Mouse (Mus musculus): Measurements from ENCODE around the gene Cacna2d3. TPM values are rescaled to one million over a fixed set of nuclear protein-coding genes. Genes with fewer than 3 reads are reported as not detected.

Cacna2d3 gene
- polyA plus RNA-seq, 2 experiments: 0.03 TPM; not detected in 1

DNA sequence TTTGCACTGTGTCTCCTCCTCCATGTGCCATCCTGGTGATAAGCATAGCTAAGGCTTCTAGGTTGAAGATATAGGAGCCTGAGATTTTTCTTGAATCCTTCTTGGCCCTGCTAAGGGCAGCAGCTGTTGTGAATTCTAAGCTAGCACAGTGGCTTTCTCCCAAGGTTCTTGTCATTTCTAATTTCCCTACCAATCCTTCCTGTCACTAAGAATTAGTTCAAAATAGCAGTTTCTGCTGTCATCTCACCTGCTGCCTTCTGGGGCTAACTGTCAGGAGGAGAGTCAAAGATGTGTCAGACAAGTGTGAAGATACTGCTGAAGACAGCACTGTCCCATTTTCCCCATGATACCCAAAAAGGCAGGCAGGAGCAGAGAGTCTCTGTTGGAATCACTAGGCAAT is 525.5 kb downstream of the Cacna2d3 start:
- Histone ChIP-seq H3K36me3 (replicated peaks; ENCODE audit: control insufficient read depth, insufficient read depth, low read depth) (no peaks in the 10 kb centered on the region), H3K9me3 (ENCODE audit: control insufficient read depth, low read length) (no peaks in the 10 kb centered on the region), H3K4me2 (ENCODE audit: low read depth) (no peak overlapping the region), H3K4me1 (replicated peaks; ENCODE audit: control insufficient read depth in 2 of 2, insufficient read depth in 2 of 2, low read length in 1 of 2) (no peaks in the 10 kb centered on the region), H3K9ac (replicated peaks) (no peak overlapping the region), H3K27me3 (ENCODE audit: control insufficient read depth, insufficient read depth, low read length) (no peaks in the 10 kb centered on the region), H3K27ac (no peak overlapping the region), H3K4me3 (ENCODE audit: insufficient read depth in 1 of 2, low read depth in 2 of 2, low read length in 2 of 2) (no peak overlapping the region)
- ATAC-seq (ENCODE audit: insufficient read depth) (no peak), DNase-seq (ENCODE audit: low read depth in 3 of 3, low spot score in 3 of 3) (no peak)
- TF ChIP-seq CTCF (IDR thresholded peaks at IDR 0.05; ENCODE audit: low read depth) (no peak), EP300 (IDR thresholded peaks at IDR 0.05; ENCODE audit: low read depth) (no peak)

DNA sequence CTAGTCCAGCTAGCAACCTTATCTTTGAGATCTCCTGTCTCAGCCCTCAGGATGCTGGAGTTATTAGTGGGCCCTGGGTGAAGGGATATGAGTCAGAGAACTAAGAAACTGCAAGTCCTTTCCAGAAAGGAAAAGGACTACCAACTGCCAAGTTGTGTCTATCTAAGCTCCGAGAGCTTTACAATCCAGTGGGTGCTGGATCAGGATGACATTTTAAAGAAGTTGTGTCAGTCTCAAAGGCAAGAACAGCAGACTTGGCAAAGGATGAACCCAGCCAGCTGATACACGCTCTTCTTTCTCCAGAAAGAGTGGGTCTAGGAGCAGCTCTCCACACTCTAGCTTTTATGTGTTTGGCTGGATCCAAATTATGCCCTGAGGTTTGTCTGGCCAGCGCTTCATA is 530.2 kb downstream of the Cacna2d3 start:
- 59% methylated on average over 3 of the region's 3 CpGs for WGBS (ENCODE audit: insufficient replicate concordance)
- Histone ChIP-seq H3K4me1 (replicated peaks; ENCODE audit: control insufficient read depth in 2 of 2, insufficient read depth in 2 of 2, low read length in 1 of 2) (no peaks in the 10 kb centered on the region), H3K27me3 (ENCODE audit: control insufficient read depth, insufficient read depth, low read length) (no peaks in the 10 kb centered on the region), H3K27ac (no peak overlapping the region), H3K4me2 (ENCODE audit: low read depth) (no peak overlapping the region), H3K36me3 (replicated peaks; ENCODE audit: control insufficient read depth, insufficient read depth, low read depth) (no peaks in the 10 kb centered on the region), H3K4me3 (ENCODE audit: insufficient read depth in 1 of 2, low read depth in 2 of 2, low read length in 2 of 2) (no peak overlapping the region), H3K9ac (replicated peaks) (no peak overlapping the region), H3K9me3 (ENCODE audit: control insufficient read depth, low read length) (no peaks in the 10 kb centered on the region)
- ATAC-seq (ENCODE audit: insufficient read depth) (no peak), DNase-seq (ENCODE audit: low read depth in 3 of 3, low spot score in 3 of 3) (no peak)
- TF ChIP-seq CTCF (IDR thresholded peaks at IDR 0.05; ENCODE audit: low read depth) (no peak), EP300 (IDR thresholded peaks at IDR 0.05; ENCODE audit: low read depth) (no peak)

DNA sequence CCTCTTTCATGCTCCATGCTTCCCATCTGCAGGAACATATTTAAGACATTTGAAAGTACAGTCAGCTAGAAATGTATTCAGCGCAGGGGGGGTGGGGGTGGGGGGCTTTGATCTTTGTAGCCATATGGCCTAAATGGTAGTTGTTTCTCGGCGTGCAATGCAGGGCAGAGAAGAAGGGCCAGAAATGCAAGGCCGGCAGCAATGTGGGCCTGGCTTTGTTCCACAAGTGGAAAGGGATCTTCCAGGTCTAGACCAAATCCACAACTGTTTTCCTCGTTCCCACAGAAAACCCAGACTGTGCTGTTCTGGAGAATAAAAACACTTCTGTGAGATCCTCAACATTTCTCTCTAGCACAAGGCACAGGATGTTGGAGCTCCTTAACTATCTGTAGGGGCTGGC is 537.9 kb downstream of the Cacna2d3 start:
- H3K4me2 ChIP-seq (ENCODE audit: low read depth): no peak overlapping the region
- H3K4me3 ChIP-seq (ENCODE audit: insufficient read depth in 1 of 2, low read depth in 2 of 2, low read length in 2 of 2): no peak overlapping the region
- ATAC-seq (ENCODE audit: insufficient read depth) (no peak), DNase-seq (ENCODE audit: low read depth in 3 of 3, low spot score in 3 of 3) (no peak)
- H3K27ac ChIP-seq: no peak overlapping the region
- WGBS (ENCODE audit: insufficient replicate concordance): 61% methylated on average over 5 of the region's 5 CpGs
- no peaks in the 10 kb centered on the region for H3K9me3 ChIP-seq (ENCODE audit: control insufficient read depth, low read length)
- no peaks in the 10 kb centered on the region for H3K4me1 ChIP-seq (replicated peaks; ENCODE audit: control insufficient read depth in 2 of 2, insufficient read depth in 2 of 2, low read length in 1 of 2)
- TF ChIP-seq CTCF (IDR thresholded peaks at IDR 0.05; ENCODE audit: low read depth): no peak
- TF ChIP-seq EP300 (IDR thresholded peaks at IDR 0.05; ENCODE audit: low read depth): no peak
- no peaks in the 10 kb centered on the region for H3K27me3 ChIP-seq (ENCODE audit: control insufficient read depth, insufficient read depth, low read length)
- H3K9ac ChIP-seq (replicated peaks): no peak overlapping the region
- no peaks in the 10 kb centered on the region for H3K36me3 ChIP-seq (replicated peaks; ENCODE audit: control insufficient read depth, insufficient read depth, low read depth)

- no peak for TF ChIP-seq EP300 (IDR thresholded peaks at IDR 0.05; ENCODE audit: low read depth)
- TF ChIP-seq CTCF (IDR thresholded peaks at IDR 0.05; ENCODE audit: low read depth): no peak
- Histone ChIP-seq H3K27ac (no peak overlapping the region), H3K9me3 (ENCODE audit: control insufficient read depth, low read length) (no peaks in the 10 kb centered on the region), H3K4me1 (replicated peaks; ENCODE audit: control insufficient read depth in 2 of 2, insufficient read depth in 2 of 2, low read length in 1 of 2) (no peaks in the 10 kb centered on the region), H3K4me2 (ENCODE audit: low read depth) (no peak overlapping the region), H3K9ac (replicated peaks) (no peak overlapping the region), H3K4me3 (ENCODE audit: insufficient read depth in 1 of 2, low read depth in 2 of 2, low read length in 2 of 2) (no peak overlapping the region), H3K27me3 (ENCODE audit: control insufficient read depth, insufficient read depth, low read length) (no peaks in the 10 kb centered on the region), H3K36me3 (replicated peaks; ENCODE audit: control insufficient read depth, insufficient read depth, low read depth) (no peaks in the 10 kb centered on the region)
- WGBS (ENCODE audit: insufficient replicate concordance): 68% methylated on average over 11 of the region's 11 CpGs
- ATAC-seq (ENCODE audit: insufficient read depth) (no peak), DNase-seq (ENCODE audit: low read depth in 3 of 3, low spot score in 3 of 3) (no peak)
Observed at GRCm38 (mm10) chr14:29179397-29179888, 542.2 kb downstream of the Cacna2d3 start.

DNA sequence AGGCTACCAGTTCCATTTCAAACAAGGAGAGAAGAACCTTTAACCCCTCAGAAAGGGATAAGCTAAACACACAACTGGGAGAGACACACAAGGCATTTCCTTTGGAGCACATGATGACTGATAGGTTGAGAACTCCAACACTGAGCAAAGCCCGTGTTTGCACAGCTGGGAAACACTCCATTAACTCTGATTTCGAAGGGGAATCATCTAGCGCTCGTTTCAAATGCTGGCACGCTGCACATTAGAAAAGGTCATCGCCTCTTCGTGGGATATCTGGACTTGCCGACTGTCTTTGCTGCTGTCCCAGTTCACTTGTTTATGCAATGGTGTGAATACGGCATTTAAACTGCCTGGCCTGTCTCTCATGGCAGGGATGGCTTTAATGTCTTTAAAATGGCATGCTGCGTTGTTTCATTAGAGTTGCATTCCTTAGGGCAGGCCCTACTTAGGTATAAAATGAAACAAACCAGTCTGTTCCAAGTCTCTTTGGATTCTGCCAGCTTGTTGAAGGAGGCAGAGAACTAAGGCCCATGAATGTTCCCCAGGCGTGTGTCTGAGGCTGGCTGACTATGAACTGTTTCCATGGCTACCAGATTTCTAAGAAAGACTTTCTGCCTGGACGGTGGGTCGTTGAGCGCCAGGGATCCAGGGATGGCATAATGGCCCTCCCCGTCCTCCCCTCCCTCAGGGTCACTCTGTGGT is 542.8 kb downstream of the Cacna2d3 start:
- Histone ChIP-seq H3K9ac (replicated peaks) (no peak overlapping the region), H3K27me3 (ENCODE audit: control insufficient read depth, insufficient read depth, low read length) (no peaks in the 10 kb centered on the region), H3K4me1 (replicated peaks; ENCODE audit: control insufficient read depth in 2 of 2, insufficient read depth in 2 of 2, low read length in 1 of 2) (no peaks in the 10 kb centered on the region), H3K36me3 (replicated peaks; ENCODE audit: control insufficient read depth, insufficient read depth, low read depth) (no peaks in the 10 kb centered on the region), H3K9me3 (ENCODE audit: control insufficient read depth, low read length) (no peaks in the 10 kb centered on the region), H3K4me3 (ENCODE audit: insufficient read depth in 1 of 2, low read depth in 2 of 2, low read length in 2 of 2) (no peak overlapping the region), H3K4me2 (ENCODE audit: low read depth) (no peak overlapping the region), H3K27ac (no peak overlapping the region)
- DNase-seq (ENCODE audit: low read depth in 3 of 3, low spot score in 3 of 3) (no peak), ATAC-seq (ENCODE audit: insufficient read depth) (no peak)
- no peak for TF ChIP-seq EP300 (IDR thresholded peaks at IDR 0.05; ENCODE audit: low read depth)
- TF ChIP-seq CTCF (IDR thresholded peaks at IDR 0.05; ENCODE audit: low read depth): no peak
- WGBS (ENCODE audit: insufficient replicate concordance): 58% methylated on average over 15 of the region's 15 CpGs

Data from liver, embryonic 14.5 days (tissue).